Mouse (Mus musculus) heart, embryonic 16.5 days (tissue): Measurements from ENCODE around the gene Gm37240. TPM values are rescaled to one million over a fixed set of nuclear protein-coding genes. Genes with fewer than 3 reads are reported as not detected.
"Not testable (repeated sequence)": the region's sequence is repeated elsewhere in the genome, so short reads cannot be mapped to it uniquely, and the experiment has no call there.

Source experiments
- ATAC-seq: fragments of 200-750 bp; cut with Nextera tagmentation; replicated peaks from 2 replicates; pipeline ENCODE4 v1.8.0; 2017; ENCODE audit warnings: moderate number of reproducible peaks; ENCODE audit not compliant: insufficient read depth, low FRiP score; ENCODE audit errors: extremely low read depth
- H3K27ac ChIP-seq: fragments of 300-500 bp; sonication (generic); 2 replicates; pipeline ENCODE4 v1.5.1; 2014; ENCODE audit warnings: mild to moderate bottlenecking, low read length, control low read depth, moderate library complexity
- H3K27me3 ChIP-seq: fragments of 300-500 bp; sonication (generic); 2 replicates; pipeline ENCODE4 v1.6.1; 2014; ENCODE audit warnings: low read length, mixed read lengths; ENCODE audit not compliant: control insufficient read depth, insufficient read depth
- H3K36me3 ChIP-seq: fragments of 300-500 bp; sonication (generic); 2 replicates; pipeline ENCODE4 v1.6.1; 2014; ENCODE audit not compliant: control insufficient read depth, insufficient read depth
- H3K4me1 ChIP-seq: fragments of 300-500 bp; sonication (generic); 2 replicates; pipeline ENCODE4 v1.6.1; 2014; ENCODE audit warnings: low read length, mixed read lengths; ENCODE audit not compliant: control insufficient read depth, insufficient read depth
- H3K4me2 ChIP-seq: fragments of 300-500 bp; sonication (generic); 2 replicates; pipeline ENCODE4 v1.6.1; 2014; ENCODE audit warnings: low read depth, mild to moderate bottlenecking, control low read depth, low read length
- H3K4me3 ChIP-seq: fragments of 300-500 bp; sonication (generic); 2 replicates; pipeline ENCODE4 v1.5.1; 2014; ENCODE audit warnings: mild to moderate bottlenecking, control low read depth, low read length
- H3K9ac ChIP-seq: fragments of 300-500 bp; sonication (generic); 2 replicates; pipeline ENCODE4 v1.6.1; 2014; ENCODE audit warnings: low read length, control low read depth
- H3K9me3 ChIP-seq: fragments of 300-500 bp; sonication (generic); replicated peaks from 2 replicates; pipeline ENCODE4 v1.6.1; 2016; ENCODE audit warnings: low read length; ENCODE audit not compliant: control insufficient read depth
- WGBS: fragments of 180-500 bp; shearing (Covaris S2); extraction: QIAGEN DNeasy Blood & Tissue Kit; methylation state at CpG from one replicate; pipeline ENCODE4 v1.1.7; 2014; 5-methylcytosine and 5-hydroxymethylcytosine counted together
- polyA plus RNA-seq: library from polyadenylated mRNA; unstranded; fragments of >200 nt; fragmentation: Nextera tagmentation; extraction: Ambion mirVana; gene quantifications from 2 replicates; pipeline ENCODE4 v1.2.1, GENCODE M21; 2015

Gene Gm37240
- polyA plus RNA-seq, 1 experiment from 2014 or later = 18.4 TPM

- H3K4me3 ChIP-seq = no peak overlapping the region
- ATAC-seq = peak; percentile 53; the same call in 1 of the 2 replicates
- no peak overlapping the region for H3K4me2 ChIP-seq
- WGBS = 47% methylated on average over 3 of the region's 3 CpGs
- H3K27me3 ChIP-seq = no peaks in the 10 kb centered on the region
- H3K9ac ChIP-seq = no peak overlapping the region
- H3K36me3 ChIP-seq = no peaks in the 10 kb centered on the region
- H3K4me1 ChIP-seq = peaks cover 25% of the 10 kb centered on the region
- peak overlapping the region; percentile 64 for H3K27ac ChIP-seq
- no peaks in the 10 kb centered on the region for H3K9me3 ChIP-seq
Measured at GRCm38 (mm10) chr3:85590090-85590754, 297.1 kb downstream of the Gm37240 start.

GRCm38 (mm10) chr3:85588701-85589100 lies 298.6 kb downstream of the Gm37240 start:
- 11% methylated on average over 2 of the region's 2 CpGs for WGBS
- H3K9ac ChIP-seq = peak overlapping the region; percentile 31
- H3K36me3 ChIP-seq = no peaks in the 10 kb centered on the region
- no peaks in the 10 kb centered on the region for H3K9me3 ChIP-seq
- no peak overlapping the region for H3K4me3 ChIP-seq
- H3K4me2 ChIP-seq = no peak overlapping the region
- H3K27me3 ChIP-seq = no peaks in the 10 kb centered on the region
- peaks cover 25% of the 10 kb centered on the region for H3K4me1 ChIP-seq
- peak overlapping the region; percentile 90 for H3K27ac ChIP-seq
- ATAC-seq = peak; percentile 55

- ATAC-seq = no peak
- Histone ChIP-seq H3K4me1 (peaks cover 11% of the 10 kb centered on the region), H3K36me3 (0 out of 2 replicates have a peak, but pooled peaks cover 2% of the 10 kb centered on the region), H3K4me2 (no peak overlapping the region), H3K9ac (no peak overlapping the region), H3K27ac (no peak overlapping the region), H3K27me3 (no peaks in the 10 kb centered on the region), H3K4me3 (no peak overlapping the region), H3K9me3 (no peaks in the 10 kb centered on the region)
- 73% methylated on average over 4 of the region's 4 CpGs for WGBS
Measured at GRCm38 (mm10) chr3:85584966-85585365, 302.4 kb downstream of the Gm37240 start.

GRCm38 (mm10) chr3:85583194-85583593 lies 304.1 kb downstream of the Gm37240 start:
- H3K27ac ChIP-seq = no peak overlapping the region
- H3K27me3 ChIP-seq = no peaks in the 10 kb centered on the region
- no peak overlapping the region for H3K4me3 ChIP-seq
- no peak overlapping the region for H3K4me2 ChIP-seq
- H3K4me1 ChIP-seq = no peaks in the 10 kb centered on the region
- H3K9me3 ChIP-seq = no peaks in the 10 kb centered on the region
- ATAC-seq = no peak
- H3K36me3 ChIP-seq = 0 out of 2 replicates have a peak, but pooled peaks cover 2% of the 10 kb centered on the region
- WGBS = 62% methylated on average over 5 of the region's 5 CpGs
- no peak overlapping the region for H3K9ac ChIP-seq

GRCm38 (mm10) chr3:85582726-85583125 lies 304.6 kb downstream of the Gm37240 start:
- Histone ChIP-seq H3K27ac (no peak overlapping the region), H3K9ac (no peak overlapping the region), H3K4me1 (no peaks in the 10 kb centered on the region), H3K4me3 (no peak overlapping the region), H3K9me3 (no peaks in the 10 kb centered on the region), H3K27me3 (no peaks in the 10 kb centered on the region), H3K36me3 (0 out of 2 replicates have a peak, but pooled peaks cover 2% of the 10 kb centered on the region), H3K4me2 (no peak overlapping the region)
- no peak for ATAC-seq
- 68% methylated on average over 2 of the region's 2 CpGs for WGBS

- no peaks in the 10 kb centered on the region for H3K36me3 ChIP-seq
- peak within 1 kb of the TSS; percentile 75 for H3K4me2 ChIP-seq
- ATAC-seq = peak; percentile 99
- no peaks in the 10 kb centered on the region; the same call in 1 of the 2 replicates for H3K4me1 ChIP-seq
- peak within 1 kb of the TSS; percentile 72 for H3K4me3 ChIP-seq
- H3K27ac ChIP-seq = peak within 1 kb of the TSS; percentile 82
- H3K9ac ChIP-seq = peak within 1 kb of the TSS; percentile 70
- 2% methylated on average over 41 of the region's 41 CpGs for WGBS
- no peaks in the 10 kb centered on the region for H3K27me3 ChIP-seq
- H3K9me3 ChIP-seq = no peaks in the 10 kb centered on the region
Measured at GRCm38 (mm10) chr3:85573864-85574830, 313.2 kb downstream of the Gm37240 start, which contains the start of gene Gatb. TSS of gene Gatb (plus strand) at chr3:85574119.

GRCm38 (mm10) chr3:85573216-85573863 lies 314.0 kb downstream of the Gm37240 start:
- H3K9me3 ChIP-seq = no peaks in the 10 kb centered on the region
- no peaks in the 10 kb centered on the region for H3K36me3 ChIP-seq
- no peaks in the 10 kb centered on the region for H3K27me3 ChIP-seq
- H3K4me1 ChIP-seq = peaks cover 2% of the 10 kb centered on the region; the same call in 1 of the 2 replicates
- H3K4me3 ChIP-seq = peak overlapping the region; percentile 27
- WGBS = 23% methylated on average over 6 of the region's 6 CpGs
- no peak overlapping the region for H3K9ac ChIP-seq
- peak overlapping the region; percentile 15; the same call in 1 of the 2 replicates for H3K27ac ChIP-seq
- ATAC-seq = no peak
- H3K4me2 ChIP-seq = peak overlapping the region; percentile 48

GRCm38 (mm10) chr3:85572502-85572901 lies 314.8 kb downstream of the Gm37240 start:
- not testable (repeated sequence) for H3K27me3 ChIP-seq, H3K36me3 ChIP-seq, H3K4me1 ChIP-seq, H3K4me2 ChIP-seq, ATAC-seq, H3K27ac ChIP-seq, H3K9me3 ChIP-seq, H3K4me3 ChIP-seq, H3K9ac ChIP-seq
- 88% methylated on average over 8 of the region's 8 CpGs for WGBS
